Mouse (Mus musculus) cerebellum, adult 18-20 months (tissue): ENCODE results near the gene Wdr92.

Experiments
- DNase-seq, 2 experiments: peaks; one replicate each; pipeline ENCODE4 v3.0.0; 2021

The Wdr92 gene

GRCm38 (mm10) chr11:17181807-17182206 is at the start of gene Wdr92:
TSS of gene Wdr92 (plus strand) at chr11:17182107.
- no peak for DNase-seq

DNA sequence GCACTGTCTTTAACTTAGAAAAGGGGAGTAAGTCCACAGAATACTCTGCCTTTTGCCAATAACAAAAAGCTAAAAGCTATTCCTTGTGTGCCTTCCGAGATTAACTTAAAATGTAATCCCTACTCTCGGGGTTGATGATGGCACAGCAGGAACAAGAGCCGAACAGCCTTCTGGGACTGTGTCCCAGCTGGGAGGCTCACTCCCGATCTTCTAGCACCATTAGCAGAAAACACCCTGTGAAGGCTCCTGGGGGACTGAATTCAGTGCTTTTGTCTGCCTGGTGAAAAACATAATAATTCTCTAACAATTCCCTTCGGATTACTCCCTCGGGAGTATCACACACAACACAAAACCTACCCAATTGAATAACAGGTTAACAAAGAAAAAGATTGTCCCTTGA is 46.3 kb upstream of the Wdr92 start:
- DNase-seq = no peak

DNA sequence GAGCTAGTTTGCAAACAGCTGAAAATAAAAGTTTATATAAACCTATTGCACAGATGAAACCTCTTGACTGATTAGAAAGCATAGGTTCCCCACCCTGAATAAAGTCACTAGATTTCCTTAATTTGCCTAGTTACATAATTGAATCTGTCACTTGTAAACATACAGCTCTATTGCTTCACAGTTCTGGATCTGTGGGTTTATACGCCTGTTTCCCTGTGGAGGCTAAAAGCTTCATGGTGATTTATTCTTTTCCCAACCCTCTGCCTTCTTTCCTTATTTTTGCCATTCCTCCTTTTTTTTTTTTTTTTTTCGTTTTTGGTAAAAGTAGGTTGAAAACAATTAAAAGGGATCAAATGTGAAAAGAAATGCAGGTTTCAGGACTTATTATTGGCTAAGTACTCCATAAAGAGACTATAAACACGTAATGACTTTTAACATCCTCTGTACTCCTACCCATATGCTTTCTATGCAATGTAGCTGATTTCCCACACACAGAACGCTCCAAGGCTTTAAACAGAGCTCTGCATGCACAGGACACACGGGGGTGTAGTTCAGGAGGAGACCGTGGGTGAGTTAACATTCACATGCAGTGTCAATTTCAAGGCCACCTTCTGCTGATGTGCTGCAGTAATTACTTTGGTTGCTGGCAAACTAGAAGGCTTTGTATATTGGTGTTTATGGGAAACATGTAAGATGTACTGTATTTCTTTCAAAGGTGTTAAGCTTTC is 43.4 kb upstream of the Wdr92 start:
- no peak for DNase-seq

DNA sequence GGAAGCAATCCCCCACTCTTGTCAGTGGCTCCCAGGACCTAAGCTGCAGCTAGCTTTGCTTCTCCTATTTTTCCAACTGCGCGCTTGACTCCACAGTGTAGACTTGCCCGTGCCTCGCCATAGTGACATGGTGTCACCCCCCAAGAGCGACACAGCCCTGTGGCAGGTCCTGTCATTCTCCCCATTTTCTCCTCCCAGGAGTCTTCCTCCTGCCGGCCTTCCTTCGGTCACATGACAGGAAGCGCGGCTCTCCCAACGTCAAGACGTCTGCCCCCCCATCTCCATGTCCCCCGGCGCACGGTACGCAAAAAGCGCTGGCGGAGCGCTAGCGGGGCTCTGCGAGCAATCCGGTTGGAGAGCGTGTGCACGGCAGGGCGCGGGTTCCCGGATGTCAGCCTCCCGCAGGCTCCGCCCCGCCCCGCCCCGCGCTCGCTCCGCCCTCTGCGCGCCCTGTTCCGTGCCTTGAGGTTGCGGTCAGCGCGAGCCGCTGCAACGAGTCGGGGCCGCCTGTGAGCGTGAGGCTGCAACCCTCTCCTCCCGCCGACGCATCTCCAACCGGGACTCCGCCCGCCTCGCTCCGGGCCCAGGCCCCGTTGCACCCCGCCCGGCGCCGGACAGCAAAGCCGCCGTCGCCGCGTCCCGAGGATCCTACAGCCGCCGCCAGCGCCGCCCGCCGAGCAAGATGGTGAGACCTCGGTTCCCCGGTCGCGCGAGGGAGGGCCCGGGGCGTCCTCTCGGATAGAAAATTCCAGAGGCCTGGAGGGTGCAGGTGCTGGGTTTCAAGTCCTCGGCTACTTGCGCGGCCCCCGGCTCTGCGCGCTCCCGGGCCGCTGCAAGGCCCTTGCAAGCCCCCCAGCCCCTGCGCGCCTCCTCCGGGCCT is 22.8 kb upstream of the Wdr92 start, which contains the start of gene Ppp3r1:
Gene Ppp3r1 (plus strand): TSS at position 406 of the 880 bp plus-strand sequence.
- DNase-seq = peak; percentile 97 to 99

- peak; percentile 48 to 66 for DNase-seq
These were observed 22.1 kb upstream of the Wdr92 start for GRCm38 (mm10) chr11:17159738-17160241.

GRCm38 (mm10) chr11:17160242-17160641 is 21.7 kb upstream of the Wdr92 start:
- DNase-seq = peak; percentile 63 to 81

- DNase-seq = no peak
These were observed 18.0 kb upstream of the Wdr92 start for GRCm38 (mm10) chr11:17163956-17164355.

- DNase-seq = no peak
These were observed 15.3 kb upstream of the Wdr92 start for GRCm38 (mm10) chr11:17166627-17167026.

DNA sequence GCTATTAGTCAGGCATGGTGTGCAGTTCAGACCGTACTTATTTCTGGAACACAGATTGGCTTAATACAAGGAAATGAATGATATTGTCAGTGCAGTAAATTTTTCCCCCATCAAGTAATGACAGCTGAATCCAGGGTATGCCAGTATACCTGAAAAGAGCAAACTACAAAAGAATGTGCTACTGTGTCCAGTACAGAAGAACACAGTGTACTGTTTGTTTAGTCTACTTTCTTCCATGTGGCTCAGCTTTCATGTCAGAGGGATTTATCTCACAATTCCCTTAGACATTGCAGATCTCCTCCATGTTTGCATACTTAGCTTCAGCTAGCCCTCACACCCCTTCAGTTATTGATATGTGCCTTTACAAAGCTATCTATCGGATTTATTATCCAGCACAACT is 12.6 kb upstream of the Wdr92 start:
- no peak for DNase-seq

GRCm38 (mm10) chr11:17170938-17171729 is 10.8 kb upstream of the Wdr92 start:
- no peak for DNase-seq

GRCm38 (mm10) chr11:17172300-17172699 is 9.6 kb upstream of the Wdr92 start:
- no peak for DNase-seq

- DNase-seq = no peak
These were observed 5.3 kb upstream of the Wdr92 start for GRCm38 (mm10) chr11:17176638-17177037.

DNA sequence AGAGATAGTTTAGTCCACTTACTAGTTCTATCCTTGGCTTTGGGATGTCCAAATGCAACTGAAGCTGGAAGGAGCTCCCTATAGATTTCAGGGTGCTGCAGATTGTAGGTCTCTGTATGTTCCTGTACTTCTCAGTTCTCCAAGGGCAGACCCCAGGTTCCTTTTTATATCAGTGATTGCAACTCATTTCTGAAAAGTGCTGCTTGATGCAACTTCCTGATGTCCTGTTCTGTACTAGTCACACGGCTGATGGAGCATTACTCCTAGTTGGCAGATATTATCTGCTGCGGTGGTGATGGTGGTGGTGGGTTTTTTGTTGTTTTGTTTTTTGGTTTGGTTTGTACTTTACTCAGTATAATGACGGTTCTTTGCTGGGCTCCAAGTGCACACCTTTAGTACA is 1.2 kb upstream of the Wdr92 start:
- no peak for DNase-seq

DNA sequence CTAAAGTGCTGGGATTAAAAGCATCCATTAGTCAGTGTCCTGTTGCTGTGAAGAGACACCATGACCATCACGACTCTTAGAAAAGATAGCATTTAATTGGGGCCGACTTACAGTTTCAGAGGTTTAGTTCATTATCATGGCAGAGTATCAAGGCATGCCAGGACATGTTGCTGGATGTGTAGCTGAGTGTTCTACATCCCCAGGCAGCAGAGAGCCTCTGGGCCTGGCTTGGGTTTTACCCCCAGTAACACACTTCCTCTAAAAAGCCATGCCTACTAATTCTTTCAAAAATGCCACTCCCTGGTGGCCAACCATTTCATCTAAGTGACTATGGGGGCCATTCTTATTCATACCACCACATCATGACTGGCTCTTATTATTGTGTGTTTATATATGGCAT is 1.3 kb downstream of the Wdr92 start:
- DNase-seq = no peak

- no peak for DNase-seq
These were observed 5.7 kb downstream of the Wdr92 start for GRCm38 (mm10) chr11:17187649-17188048.

DNA sequence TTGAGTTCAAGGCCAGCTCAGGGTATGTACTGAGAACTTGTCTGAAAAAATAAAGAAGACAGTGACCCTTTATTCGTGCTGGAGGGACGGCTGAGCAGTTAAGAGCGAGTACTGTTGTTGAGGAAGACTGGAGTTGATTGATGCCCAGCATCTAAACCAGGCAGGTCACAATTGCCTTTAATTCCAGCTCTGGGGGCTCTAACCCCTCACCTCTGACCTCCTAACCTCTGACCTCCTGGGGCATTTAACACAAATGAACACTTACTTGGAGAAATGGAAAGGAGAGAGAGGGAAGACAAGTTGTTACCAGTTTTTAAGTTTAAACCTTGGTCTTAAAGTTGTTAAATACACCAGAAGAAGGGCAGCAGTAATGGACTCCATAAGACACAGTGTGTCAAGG is 6.9 kb downstream of the Wdr92 start:
- DNase-seq = no peak

GRCm38 (mm10) chr11:17192151-17192844 is 10.4 kb downstream of the Wdr92 start:
- no peak for DNase-seq

- no peak for DNase-seq
These were observed 17.3 kb downstream of the Wdr92 start for GRCm38 (mm10) chr11:17199170-17199569.

DNA sequence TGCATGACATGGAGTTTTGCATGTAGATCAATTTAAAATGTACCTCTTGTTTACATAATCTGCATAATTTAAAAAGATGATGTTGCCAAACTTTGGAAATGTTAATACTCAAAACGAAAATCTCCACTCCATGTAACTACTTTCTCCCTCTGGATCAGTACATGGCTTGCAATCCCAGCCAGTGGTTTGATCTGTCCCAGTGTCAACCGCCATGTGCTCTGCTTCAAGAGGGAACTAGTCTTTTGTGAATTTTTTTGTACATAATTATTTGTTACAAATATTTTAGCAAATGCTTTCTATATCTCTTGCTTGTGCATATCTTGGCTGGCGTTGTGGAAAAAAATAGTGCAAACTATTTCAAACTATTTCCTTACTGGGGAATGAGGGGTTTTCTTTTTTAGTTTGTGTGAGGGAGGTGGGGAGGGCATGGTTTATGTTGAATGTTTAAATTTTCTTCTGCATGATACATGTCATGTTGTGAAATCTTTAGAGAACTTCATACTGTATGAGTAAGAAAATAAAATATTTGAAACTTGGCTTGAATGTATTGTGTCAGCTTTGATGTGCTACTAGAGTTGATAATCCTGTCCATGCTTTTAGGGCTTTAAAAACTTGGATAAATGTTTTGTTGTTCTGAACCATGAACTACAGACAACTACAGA is 18.1 kb downstream of the Wdr92 start:
- DNase-seq = no peak

GRCm38 (mm10) chr11:17200936-17201335 is 19.0 kb downstream of the Wdr92 start:
- no peak for DNase-seq

DNA sequence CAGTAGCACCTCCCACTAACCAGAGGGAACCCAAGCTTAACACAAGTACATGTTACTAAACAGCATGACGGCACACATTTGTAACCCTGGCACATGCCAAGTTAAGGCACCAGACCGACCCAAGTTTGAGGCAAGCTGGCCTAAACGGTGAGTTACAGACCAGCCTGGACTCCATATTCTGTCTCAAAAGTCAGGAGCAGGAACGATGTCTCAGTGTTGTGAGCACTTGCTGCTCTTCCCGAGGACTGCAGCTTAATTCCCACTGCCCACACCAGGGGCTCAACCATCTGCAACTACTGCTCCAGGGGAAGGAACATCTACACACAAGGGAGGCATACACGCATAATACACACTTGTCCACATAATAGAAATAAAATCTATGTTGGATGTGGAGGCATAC is 20.6 kb downstream of the Wdr92 start:
- DNase-seq = no peak
